Mouse (Mus musculus) urinary bladder, postnatal 10 days (tissue): ENCODE measurements around the gene Chd9.

Experiments
- DNase-seq: peaks from one replicate; pipeline ENCODE4 v3.0.0; 2022; ENCODE audit warnings: low spot score

Gene Chd9

GRCm38 (mm10) chr8:91088452-91088851, 260.3 kb downstream of the Chd9 start:
- no peak for DNase-seq

GRCm38 (mm10) chr8:91089601-91090000, 261.4 kb downstream of the Chd9 start:
- no peak for DNase-seq

DNA sequence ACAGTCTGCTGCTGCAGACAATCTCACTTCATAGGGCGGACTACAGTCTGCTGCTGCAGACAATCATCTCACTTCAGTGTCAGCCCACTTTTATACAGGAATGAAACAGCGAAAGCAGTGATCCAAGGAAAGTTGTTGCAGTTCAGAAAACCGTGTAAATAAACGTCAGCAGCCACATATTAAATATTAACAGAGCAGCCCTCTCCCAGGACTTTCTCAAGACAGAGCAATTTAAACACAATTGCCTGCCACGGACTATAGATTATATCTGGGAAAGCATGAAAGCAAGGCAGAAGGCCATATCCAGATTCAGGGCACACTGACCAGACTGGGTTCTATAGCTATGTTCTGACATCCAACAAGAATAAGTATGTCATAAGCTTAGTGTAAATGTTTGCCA, 266.0 kb downstream of the Chd9 start:
- DNase-seq: no peak

DNA sequence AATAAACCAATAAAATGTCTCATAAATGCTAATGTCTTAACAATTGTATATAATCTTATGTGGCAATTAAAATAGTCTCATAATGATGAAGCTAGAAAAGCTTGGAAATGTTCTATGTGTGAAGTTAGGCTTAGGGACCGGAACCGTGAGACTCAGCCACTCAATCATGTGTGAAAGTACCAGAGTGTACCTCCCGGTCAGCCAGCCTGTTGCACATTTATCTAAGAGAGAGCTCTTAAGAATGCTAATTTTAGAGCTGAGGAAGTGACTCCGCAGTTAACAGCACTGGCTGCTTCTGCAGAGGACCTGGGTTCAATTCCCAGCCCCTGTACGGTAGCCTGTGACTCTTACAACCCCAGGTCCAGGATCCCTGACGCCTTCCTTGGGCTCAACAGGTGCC, 270.0 kb downstream of the Chd9 start:
- no peak for DNase-seq
